Mouse (Mus musculus): ENCODE results near the gene Fam198b. TPM values are rescaled to one million over a fixed set of nuclear protein-coding genes. Genes with fewer than 3 reads are reported as not detected.

Gene Fam198b
- total and polyA plus RNA-seq, 2 experiments from 2014 or later: 1.1 to 1.3 TPM

- Histone ChIP-seq H3K27me3 (ENCODE audit: insufficient read depth, low read length) (no peaks in the 10 kb centered on the region), H3K4me3 (ENCODE audit: low read depth, low read length) (no peak overlapping the region), H3K36me3 (ENCODE audit: insufficient read depth) (no peaks in the 10 kb centered on the region), H3K4me1 (ENCODE audit: insufficient read depth) (peaks cover 17% of the 10 kb centered on the region), H3K9ac (no peak overlapping the region), H3K9me3 (ENCODE audit: low read length) (no peaks in the 10 kb centered on the region), H3K4me2 (ENCODE audit: low read depth) (no peak overlapping the region), H3K27ac (ENCODE audit: low read depth, low read length) (0 out of 2 replicates have a peak overlapping the region, but pooled peaks have one; percentile 4)
- DNase-seq (no peak), ATAC-seq (no peak; the same call in 1 of the 2 replicates)
- WGBS: 35% methylated on average over 7 of the region's 7 CpGs
- TF ChIP-seq CTCF (IDR thresholded peaks at IDR 0.05; ENCODE audit: low read depth): no peak
These were observed 19.5 kb upstream of the Fam198b start for GRCm38 (mm10) chr3:79864824-79865223.

GRCm38 (mm10) chr3:79866089-79866488 lies 18.2 kb upstream of the Fam198b start:
- no peak for DNase-seq
- no peak for ATAC-seq

GRCm38 (mm10) chr3:79866526-79866925 lies 17.8 kb upstream of the Fam198b start:
- Histone ChIP-seq H3K4me2 (ENCODE audit: low read depth) (no peak overlapping the region), H3K4me1 (ENCODE audit: insufficient read depth) (peaks cover 17% of the 10 kb centered on the region), H3K27ac (ENCODE audit: low read depth, low read length) (peak overlapping the region; percentile 79), H3K9ac (no peak overlapping the region), H3K27me3 (ENCODE audit: insufficient read depth, low read length) (no peaks in the 10 kb centered on the region), H3K36me3 (ENCODE audit: insufficient read depth) (no peaks in the 10 kb centered on the region), H3K4me3 (ENCODE audit: low read depth, low read length) (no peak overlapping the region), H3K9me3 (ENCODE audit: low read length) (no peaks in the 10 kb centered on the region)
- WGBS: 75% methylated on average over 9 of the region's 9 CpGs
- DNase-seq (peak; percentile 38), ATAC-seq (peak; percentile 30; the same call in 1 of the 2 replicates)
- peak; percentile 23; the same call in 1 of the 2 replicates for TF ChIP-seq CTCF (IDR thresholded peaks at IDR 0.05; ENCODE audit: low read depth)

More at GRCm38 (mm10) chr3:79866089-79866488, 18.2 kb upstream of the Fam198b start:
- Histone ChIP-seq H3K4me1 (ENCODE audit: insufficient read depth) (peaks cover 17% of the 10 kb centered on the region), H3K4me2 (ENCODE audit: low read depth) (no peak overlapping the region), H3K27me3 (ENCODE audit: insufficient read depth, low read length) (no peaks in the 10 kb centered on the region), H3K36me3 (ENCODE audit: insufficient read depth) (no peaks in the 10 kb centered on the region), H3K9ac (no peak overlapping the region), H3K27ac (ENCODE audit: low read depth, low read length) (peak overlapping the region; percentile 79), H3K9me3 (ENCODE audit: low read length) (no peaks in the 10 kb centered on the region), H3K4me3 (ENCODE audit: low read depth, low read length) (no peak overlapping the region)
- no peak for TF ChIP-seq CTCF (IDR thresholded peaks at IDR 0.05; ENCODE audit: low read depth)
- 71% methylated on average over 3 of the region's 3 CpGs for WGBS

GRCm38 (mm10) chr3:79867121-79867709 lies 17.1 kb upstream of the Fam198b start:
- peak; percentile 78 for DNase-seq
- Histone ChIP-seq H3K4me3 (ENCODE audit: low read depth, low read length) (no peak overlapping the region), H3K4me1 (ENCODE audit: insufficient read depth) (peaks cover 17% of the 10 kb centered on the region), H3K9ac (no peak overlapping the region), H3K4me2 (ENCODE audit: low read depth) (no peak overlapping the region), H3K9me3 (ENCODE audit: low read length) (no peaks in the 10 kb centered on the region), H3K27me3 (ENCODE audit: insufficient read depth, low read length) (no peaks in the 10 kb centered on the region), H3K36me3 (ENCODE audit: insufficient read depth) (no peaks in the 10 kb centered on the region), H3K27ac (ENCODE audit: low read depth, low read length) (peak overlapping the region; percentile 79)
- ATAC-seq: peak; percentile 88
- 4% methylated on average over 1 of the region's 1 CpGs for WGBS
- no peak for TF ChIP-seq CTCF (IDR thresholded peaks at IDR 0.05; ENCODE audit: low read depth)

- no peaks in the 10 kb centered on the region for H3K4me1 ChIP-seq (ENCODE audit: insufficient read depth)
- ATAC-seq (no peak), DNase-seq (no peak)
- H3K36me3 ChIP-seq (ENCODE audit: insufficient read depth): no peaks in the 10 kb centered on the region
- no peak overlapping the region for H3K9ac ChIP-seq
- TF ChIP-seq CTCF (IDR thresholded peaks at IDR 0.05; ENCODE audit: low read depth): no peak
- no peaks in the 10 kb centered on the region for H3K27me3 ChIP-seq (ENCODE audit: insufficient read depth, low read length)
- H3K4me2 ChIP-seq (ENCODE audit: low read depth): no peak overlapping the region
- no peak overlapping the region for H3K27ac ChIP-seq (ENCODE audit: low read depth, low read length)
- H3K4me3 ChIP-seq (ENCODE audit: low read depth, low read length): no peak overlapping the region
- WGBS: 92% methylated on average over 5 of the region's 5 CpGs
- no peaks in the 10 kb centered on the region for H3K9me3 ChIP-seq (ENCODE audit: low read length)
These were observed 8.9 kb upstream of the Fam198b start for GRCm38 (mm10) chr3:79875471-79875870.

- no peak for ATAC-seq
- no peak overlapping the region for H3K4me3 ChIP-seq (ENCODE audit: low read depth, low read length)
- H3K36me3 ChIP-seq (ENCODE audit: insufficient read depth): no peaks in the 10 kb centered on the region
- no peak for TF ChIP-seq CTCF (IDR thresholded peaks at IDR 0.05; ENCODE audit: low read depth)
- no peaks in the 10 kb centered on the region for H3K4me1 ChIP-seq (ENCODE audit: insufficient read depth)
- WGBS: 74% methylated on average over 3 of the region's 3 CpGs
- H3K4me2 ChIP-seq (ENCODE audit: low read depth): no peak overlapping the region
- no peaks in the 10 kb centered on the region for H3K27me3 ChIP-seq (ENCODE audit: insufficient read depth, low read length)
- no peak for DNase-seq
- H3K9me3 ChIP-seq (ENCODE audit: low read length): no peaks in the 10 kb centered on the region
- H3K27ac ChIP-seq (ENCODE audit: low read depth, low read length): no peak overlapping the region
- no peak overlapping the region for H3K9ac ChIP-seq
These were observed 6.0 kb upstream of the Fam198b start for GRCm38 (mm10) chr3:79878350-79878749.

GRCm38 (mm10) chr3:79879246-79879645 lies 5.1 kb upstream of the Fam198b start:
- H3K27me3 ChIP-seq (ENCODE audit: insufficient read depth, low read length): no peaks in the 10 kb centered on the region
- H3K36me3 ChIP-seq (ENCODE audit: insufficient read depth): no peaks in the 10 kb centered on the region
- TF ChIP-seq CTCF (IDR thresholded peaks at IDR 0.05; ENCODE audit: low read depth): no peak
- no peak overlapping the region for H3K4me2 ChIP-seq (ENCODE audit: low read depth)
- WGBS: 47% methylated on average over 9 of the region's 9 CpGs
- no peaks in the 10 kb centered on the region for H3K4me1 ChIP-seq (ENCODE audit: insufficient read depth)
- H3K4me3 ChIP-seq (ENCODE audit: low read depth, low read length): no peak overlapping the region
- H3K27ac ChIP-seq (ENCODE audit: low read depth, low read length): no peak overlapping the region
- DNase-seq (peak; percentile 2), ATAC-seq (peak; percentile 23; the same call in 1 of the 2 replicates)
- no peaks in the 10 kb centered on the region for H3K9me3 ChIP-seq (ENCODE audit: low read length)
- no peak overlapping the region for H3K9ac ChIP-seq

Measured in forebrain, postnatal 0 days (tissue).